Mouse (Mus musculus): ENCODE results near the gene Sowahc. TPM values are rescaled to one million over a fixed set of nuclear protein-coding genes. Genes with fewer than 3 reads are reported as not detected.

The Sowahc gene
- polyA plus RNA-seq, 1 experiment from 2014 or later = 12.4 TPM

DNA sequence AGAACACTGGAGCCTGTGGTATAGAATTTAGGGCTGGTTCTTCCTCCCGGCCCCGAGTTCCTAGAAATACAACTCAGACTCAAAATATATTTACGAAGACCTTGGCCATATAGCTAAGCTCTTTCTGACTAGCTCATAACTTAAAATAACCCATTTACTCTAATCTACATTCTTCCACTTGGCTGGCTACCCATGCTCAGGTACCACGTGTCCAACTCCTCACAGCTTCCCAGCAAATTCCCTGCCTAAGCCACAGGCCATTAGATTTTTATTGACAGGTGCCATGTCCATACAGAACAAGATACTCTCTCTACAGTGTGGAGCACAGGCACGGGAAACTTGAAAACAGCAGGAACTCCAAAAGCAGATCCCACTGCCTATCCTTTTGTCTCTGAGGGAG is 54.0 kb downstream of the Sowahc start:
- H3K9ac ChIP-seq (ENCODE audit: low read length) = no peak overlapping the region
- no peak overlapping the region for H3K27ac ChIP-seq (ENCODE audit: low read depth)
- no peak overlapping the region for H3K4me2 ChIP-seq (ENCODE audit: low read length)
- ATAC-seq (replicated peaks; ENCODE audit: low FRiP score, low TSS enrichment, low read depth) = no peak
- whole genome bisulfite sequencing = 87% methylated on average over 5 of the region's 5 CpGs
- H3K9me3 ChIP-seq (ENCODE audit: control insufficient read depth, low read length) = no peaks in the 10 kb centered on the region
- no peaks in the 10 kb centered on the region for H3K27me3 ChIP-seq (replicated peaks; ENCODE audit: control insufficient read depth, insufficient read depth, low read length)
- peaks cover 8% of the 10 kb centered on the region; the same call in 1 of the 2 replicates for H3K4me1 ChIP-seq (replicated peaks; ENCODE audit: control insufficient read depth, insufficient read depth, low read length)
- H3K4me3 ChIP-seq (ENCODE audit: low read depth, low read length) = no peak overlapping the region
- no peak for DNase-seq (ENCODE audit: low spot score)
- no peaks in the 10 kb centered on the region for H3K36me3 ChIP-seq (ENCODE audit: control insufficient read depth, insufficient read depth, low read length)

Other genes starting within 250 kb of the Sowahc start
- gene Sept10, start 106 bp upstream of the Sowahc start, polyA plus RNA-seq (2014; fragmentation: Nextera tagmentation; extraction: Ambion mirVana) = 43.1 and 51.0 TPM in 2 replicates
- 65.2 and 70.5 TPM in 2 replicates for gene P4ha1, start 101.3 kb downstream of the Sowahc start, polyA plus RNA-seq (2014; fragmentation: Nextera tagmentation; extraction: Ambion mirVana)
- gene Gm10273, start 173.7 kb downstream of the Sowahc start, polyA plus RNA-seq (2014; fragmentation: Nextera tagmentation; extraction: Ambion mirVana) = 7.8 and 10.5 TPM in 2 replicates
- gene Pla2g12b, start 181.7 kb downstream of the Sowahc start, polyA plus RNA-seq (2014; fragmentation: Nextera tagmentation; extraction: Ambion mirVana) = 11.6 and 14.2 TPM in 2 replicates
- 0.61 and 0.86 TPM in 2 replicates for gene Oit3, start 219.8 kb downstream of the Sowahc start, polyA plus RNA-seq (2014; fragmentation: Nextera tagmentation; extraction: Ambion mirVana)